Mouse (Mus musculus) stomach, embryonic 16.5 days (tissue): Measurements from ENCODE around the gene Sapcd1. TPM values are rescaled to one million over a fixed set of nuclear protein-coding genes. Genes with fewer than 3 reads are reported as not detected.
"Not testable (repeated sequence)": the region's sequence is repeated elsewhere in the genome, so short reads cannot be mapped to it uniquely, and the experiment has no call there.

ENCODE experiments used
- ATAC-seq: fragments of 200-750 bp; cut with Nextera tagmentation; 2 replicates; pipeline ENCODE4 v1.8.0; 2017; ENCODE audit warnings: moderate number of reproducible peaks, moderate TSS enrichment; ENCODE audit not compliant: insufficient read depth, low FRiP score
- H3K27ac ChIP-seq: fragments of 300-500 bp; sonication (generic); 2 replicates; pipeline ENCODE4 v1.5.1; 2014; ENCODE audit warnings: low read length
- H3K27me3 ChIP-seq: fragments of 300-500 bp; sonication (generic); 2 replicates; pipeline ENCODE4 v1.6.1; 2014; ENCODE audit warnings: low read length, control low read depth, mixed read lengths; ENCODE audit not compliant: control insufficient read depth, insufficient read depth
- H3K36me3 ChIP-seq: fragments of 300-500 bp; sonication (generic); 2 replicates; pipeline ENCODE4 v1.6.1; 2014; ENCODE audit warnings: low read length; ENCODE audit not compliant: control insufficient read depth, insufficient read depth
- H3K4me1 ChIP-seq: fragments of 300-500 bp; sonication (generic); 2 replicates; pipeline ENCODE4 v1.6.1; 2014; ENCODE audit warnings: low read length, control low read depth, mixed read lengths; ENCODE audit not compliant: control insufficient read depth, insufficient read depth
- H3K4me2 ChIP-seq: fragments of 300-500 bp; sonication (generic); 2 replicates; pipeline ENCODE4 v1.6.1; 2014; ENCODE audit warnings: low read depth, low read length, mixed read lengths
- H3K4me3 ChIP-seq: fragments of 300-500 bp; sonication (generic); replicated peaks from 2 replicates; pipeline ENCODE4 v1.5.1; 2014; ENCODE audit warnings: mild to moderate bottlenecking, low read length
- H3K9ac ChIP-seq: fragments of 300-500 bp; sonication (generic); 2 replicates; pipeline ENCODE4 v1.6.1; 2014; ENCODE audit warnings: low read length
- H3K9me3 ChIP-seq: fragments of 300-500 bp; sonication (generic); replicated peaks from 2 replicates; pipeline ENCODE4 v1.6.1; 2016; ENCODE audit warnings: low read length, control low read depth; ENCODE audit not compliant: control insufficient read depth
- WGBS: fragments of 180-500 bp; shearing (Covaris S2); extraction: QIAGEN DNeasy Blood & Tissue Kit; methylation state at CpG from one replicate; pipeline ENCODE4 v1.1.7; 2014; 5-methylcytosine and 5-hydroxymethylcytosine counted together
- polyA plus RNA-seq: library from polyadenylated mRNA; unstranded; fragments of >200 nt; fragmentation: Nextera tagmentation; extraction: Ambion mirVana; gene quantifications from 2 replicates; pipeline ENCODE4 v1.2.1, GENCODE M21; 2015

The Sapcd1 gene
- polyA plus RNA-seq, 1 experiment from 2014 or later = 14.2 TPM

DNA sequence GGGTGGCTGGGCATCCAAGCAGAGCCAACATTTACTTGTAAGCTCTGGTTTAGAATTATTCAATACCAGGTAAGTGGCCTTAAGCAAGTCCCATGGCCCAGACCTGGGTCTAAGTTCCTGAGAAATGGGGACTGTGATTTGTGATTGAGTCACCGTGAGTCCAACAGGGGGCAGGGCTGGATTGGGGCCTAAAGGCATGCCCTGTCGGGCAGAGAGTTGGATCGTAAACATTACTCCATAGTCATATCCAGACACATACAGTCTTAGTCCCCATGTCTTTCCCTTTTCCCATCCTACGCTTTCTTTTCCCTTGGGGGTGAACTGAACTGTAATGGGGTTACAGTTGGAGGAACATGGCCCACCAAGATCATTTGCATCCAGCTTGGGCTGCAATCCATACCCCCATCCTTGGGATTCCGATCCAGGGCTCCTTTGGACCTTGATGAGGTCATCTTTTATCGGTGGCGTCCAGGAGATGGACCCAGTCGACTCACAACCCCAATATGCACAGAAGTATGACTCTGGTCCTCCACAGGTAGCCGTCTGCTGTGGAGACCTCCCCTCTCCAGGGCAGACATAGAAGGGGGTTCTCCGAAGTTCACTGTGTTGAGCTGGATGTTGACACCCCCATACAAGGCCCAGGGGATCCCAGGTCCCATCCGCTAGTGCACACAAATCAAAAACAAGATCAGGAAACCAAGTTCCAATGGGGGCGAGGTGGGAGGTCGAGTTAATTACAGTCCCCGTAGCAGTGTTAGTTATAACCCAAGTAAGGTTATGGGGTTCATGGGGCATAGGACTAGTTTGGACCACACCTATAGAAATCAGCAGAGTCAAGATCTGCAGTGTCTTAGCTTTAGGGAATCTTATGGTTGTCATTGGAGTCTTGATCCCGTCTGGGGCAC is 29.0 kb downstream of the Sapcd1 start:
- WGBS = 90% methylated on average over 15 of the region's 15 CpGs
- Histone ChIP-seq H3K9me3 (no peaks in the 10 kb centered on the region), H3K27me3 (no peaks in the 10 kb centered on the region), H3K4me2 (peak overlapping the region; percentile 98), H3K27ac (0 out of 2 replicates have a peak overlapping the region, but pooled peaks have one; percentile 82), H3K9ac (peak overlapping the region; percentile 80), H3K4me1 (peaks cover 36% of the 10 kb centered on the region), H3K4me3 (peak overlapping the region; percentile 52), H3K36me3 (no peaks in the 10 kb centered on the region)
- no peak for ATAC-seq

GRCm38 (mm10) chr17:34997142-34997483 is 30.7 kb downstream of the Sapcd1 start:
- no peak overlapping the region for H3K27ac ChIP-seq
- peak overlapping the region; percentile 98; the same call in 1 of the 2 replicates for H3K4me2 ChIP-seq
- H3K27me3 ChIP-seq = no peaks in the 10 kb centered on the region
- no peak overlapping the region for H3K4me3 ChIP-seq
- no peak for ATAC-seq
- WGBS = 86% methylated on average over 5 of the region's 5 CpGs
- H3K4me1 ChIP-seq = peaks cover 22% of the 10 kb centered on the region
- no peaks in the 10 kb centered on the region for H3K9me3 ChIP-seq
- no peaks in the 10 kb centered on the region for H3K36me3 ChIP-seq
- no peak overlapping the region for H3K9ac ChIP-seq

DNA sequence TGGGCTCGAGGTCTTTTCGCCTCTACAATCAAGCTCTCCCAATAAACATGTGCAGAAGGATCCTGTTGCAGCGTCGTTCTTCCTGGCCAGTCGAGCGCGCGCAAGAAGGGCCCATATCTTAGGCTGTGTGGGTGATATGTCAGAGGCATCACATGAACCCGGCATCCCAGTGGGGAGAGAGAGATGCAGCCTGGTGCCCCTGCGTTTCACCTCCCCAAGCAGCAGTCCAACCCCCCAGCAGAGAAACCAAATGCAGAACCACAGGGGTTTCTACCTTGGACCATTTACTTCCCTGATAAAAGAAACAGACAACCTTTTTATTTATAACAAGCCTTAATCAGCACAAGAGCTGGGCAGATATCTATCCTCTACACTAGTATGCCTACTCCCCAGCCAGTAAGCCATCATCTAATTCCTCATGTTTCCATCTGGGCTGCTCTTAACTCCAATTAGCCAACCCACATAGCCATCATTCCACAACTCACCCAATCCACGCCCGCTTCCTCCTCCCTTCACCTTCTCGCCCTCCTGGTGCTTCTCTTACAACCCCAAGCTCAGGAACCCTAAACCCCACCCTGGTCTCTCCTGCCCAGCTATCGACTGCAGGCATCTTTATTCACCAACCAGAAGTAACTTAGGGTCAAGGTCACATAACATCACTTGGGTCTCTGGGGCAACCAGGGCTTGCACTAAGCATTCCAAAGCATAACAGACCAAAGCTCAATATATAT is 31.2 kb downstream of the Sapcd1 start:
- H3K9ac ChIP-seq = no peak overlapping the region
- H3K4me2 ChIP-seq = peak overlapping the region; percentile 98; the same call in 1 of the 2 replicates
- WGBS = 87% methylated on average over 12 of the region's 14 CpGs
- no peak overlapping the region for H3K4me3 ChIP-seq
- no peaks in the 10 kb centered on the region for H3K36me3 ChIP-seq
- ATAC-seq = no peak
- H3K27ac ChIP-seq = no peak overlapping the region
- H3K9me3 ChIP-seq = no peaks in the 10 kb centered on the region
- H3K4me1 ChIP-seq = peaks cover 21% of the 10 kb centered on the region
- no peaks in the 10 kb centered on the region for H3K27me3 ChIP-seq

GRCm38 (mm10) chr17:34995927-34996326 is 31.9 kb downstream of the Sapcd1 start:
- H3K4me2 ChIP-seq, H3K9me3 ChIP-seq, H3K27me3 ChIP-seq, H3K27ac ChIP-seq, H3K36me3 ChIP-seq, ATAC-seq, H3K9ac ChIP-seq, H3K4me3 ChIP-seq: not testable (repeated sequence)
- H3K4me1 ChIP-seq = peaks cover 21% of the 10 kb centered on the region
- WGBS = 94% methylated on average over 4 of the region's 4 CpGs

DNA sequence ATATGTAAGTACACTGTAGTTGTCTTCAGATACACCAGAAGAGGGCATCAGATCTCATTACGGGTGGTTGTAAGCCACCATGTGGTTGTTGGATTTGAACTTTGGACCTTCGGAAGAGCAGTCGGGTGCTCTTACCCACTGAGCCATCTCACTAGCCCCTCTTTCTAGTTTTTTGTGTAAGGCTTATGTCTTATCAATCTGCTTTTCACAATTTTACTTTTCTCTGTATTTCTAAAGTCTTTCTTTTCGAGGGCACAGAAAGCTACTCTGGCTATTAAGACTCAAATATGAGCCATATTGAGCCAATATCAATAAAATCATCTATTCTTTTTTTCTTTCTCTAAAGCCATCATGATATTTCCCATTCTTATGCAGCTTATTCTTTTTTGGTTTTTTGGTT is 32.6 kb downstream of the Sapcd1 start:
- not testable (repeated sequence) for H3K36me3 ChIP-seq, ATAC-seq

GRCm38 (mm10) chr17:34994751-34995150 is 33.1 kb downstream of the Sapcd1 start:
- Histone ChIP-seq H3K27ac (no peak overlapping the region), H3K4me3 (no peak overlapping the region), H3K27me3 (no peaks in the 10 kb centered on the region), H3K4me1 (peaks cover 18% of the 10 kb centered on the region), H3K36me3 (no peaks in the 10 kb centered on the region), H3K9me3 (no peaks in the 10 kb centered on the region), H3K4me2 (no peak overlapping the region), H3K9ac (no peak overlapping the region)
- no peak for ATAC-seq

More for the DNA sequence above, 32.6 kb downstream of the Sapcd1 start:
- H3K27me3 ChIP-seq, H3K4me2 ChIP-seq, H3K4me3 ChIP-seq, H3K27ac ChIP-seq, H3K9me3 ChIP-seq, H3K9ac ChIP-seq: not testable (repeated sequence)
- peaks cover 21% of the 10 kb centered on the region for H3K4me1 ChIP-seq
- WGBS = 90% methylated on average over 4 of the region's 4 CpGs

GRCm38 (mm10) chr17:34984218-34984617 is 43.6 kb downstream of the Sapcd1 start:
- no peak overlapping the region for H3K9ac ChIP-seq
- H3K27ac ChIP-seq = no peak overlapping the region
- no peak overlapping the region for H3K4me3 ChIP-seq
- no peaks in the 10 kb centered on the region for H3K27me3 ChIP-seq
- 76% methylated on average over 2 of the region's 2 CpGs for WGBS
- no peak for ATAC-seq
- no peaks in the 10 kb centered on the region for H3K9me3 ChIP-seq
- H3K4me1 ChIP-seq = peaks cover 9% of the 10 kb centered on the region
- H3K4me2 ChIP-seq = no peak overlapping the region
- H3K36me3 ChIP-seq = peaks cover 7% of the 10 kb centered on the region; the same call in 1 of the 2 replicates

- Histone ChIP-seq H3K9ac (peak overlapping the region; percentile 91), H3K36me3 (peaks cover 7% of the 10 kb centered on the region; the same call in 1 of the 2 replicates), H3K27me3 (no peaks in the 10 kb centered on the region), H3K4me3 (peak overlapping the region; percentile 79), H3K4me1 (peaks cover 9% of the 10 kb centered on the region), H3K9me3 (no peaks in the 10 kb centered on the region), H3K4me2 (peak overlapping the region; percentile 93), H3K27ac (peak overlapping the region; percentile 98)
- WGBS = 1% methylated on average over 15 of the region's 15 CpGs
- no peak for ATAC-seq
Measured at GRCm38 (mm10) chr17:34982328-34982727, 45.5 kb downstream of the Sapcd1 start.

DNA sequence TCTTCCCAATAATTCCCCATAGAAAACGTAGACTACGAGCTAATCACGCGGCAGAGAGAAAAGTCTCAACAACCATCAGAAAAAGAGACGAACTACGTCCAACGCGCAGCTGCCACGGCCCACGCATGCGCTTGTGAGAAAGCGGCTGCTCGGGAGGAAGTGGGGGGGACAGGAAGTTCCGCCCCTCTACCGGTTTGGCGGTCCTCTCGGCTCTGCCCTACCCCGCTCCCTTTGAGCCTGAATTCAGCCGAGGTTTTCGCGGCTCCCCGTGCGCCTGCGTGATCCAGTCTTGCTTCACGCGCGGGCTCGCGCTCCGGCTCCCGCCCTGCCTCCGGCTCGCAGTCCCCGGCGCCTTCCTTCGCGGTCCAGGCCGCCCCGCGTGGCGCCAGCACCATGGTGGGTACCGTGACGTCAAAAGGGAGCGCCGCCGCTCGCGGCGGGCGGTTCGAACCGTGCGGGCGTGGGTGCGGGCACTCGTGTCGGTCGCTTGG is 46.1 kb downstream of the Sapcd1 start, which contains the start of gene Lsm2:
TSS of gene Lsm2 (plus strand) at position 173 of the 491 bp plus-strand sequence.
- Histone ChIP-seq H3K27me3 (no peaks in the 10 kb centered on the region), H3K4me1 (peaks cover 9% of the 10 kb centered on the region)
- under 1% methylated on average over 58 of the region's 58 CpGs for WGBS

More for the DNA sequence above, 46.1 kb downstream of the Sapcd1 start, which contains the start of gene Lsm2:
- ATAC-seq = peak; percentile 94
- Histone ChIP-seq H3K4me2 (peak within 1 kb of the TSS; percentile 93), H3K9me3 (no peaks in the 10 kb centered on the region), H3K4me3 (peak within 1 kb of the TSS; percentile 79), H3K36me3 (peaks cover 7% of the 10 kb centered on the region; the same call in 1 of the 2 replicates), H3K9ac (peak within 1 kb of the TSS; percentile 91), H3K27ac (peak within 1 kb of the TSS; percentile 98)
